Mouse (Mus musculus) ES-Bruce4 (cell line): ENCODE results near the gene Dab1.

ENCODE experiments used
- CTCF ChIP-seq: IDR thresholded peaks from one replicate; pipeline ENCODE4 v1.8.1; 2011; ENCODE audit warnings: low read depth, low read length
- EP300 ChIP-seq: IDR thresholded peaks from 2 replicates; pipeline ENCODE4 v1.6.1; 2011; ENCODE audit warnings: low read depth, low read length; ENCODE audit not compliant: insufficient read depth
- POLR2A ChIP-seq: IDR thresholded peaks from one replicate; pipeline ENCODE4 v1.8.1; 2011; ENCODE audit warnings: low read length; ENCODE audit not compliant: insufficient read depth

- TF ChIP-seq CTCF (no peak), POLR2A (no peak), EP300 (no peak)
These were observed 904.6 kb downstream of the Dab1 start for GRCm38 (mm10) chr4:104523776-104524175.
